Mouse (Mus musculus): ENCODE data around the gene Szrd1. TPM values are rescaled to one million over a fixed set of nuclear protein-coding genes. Genes with fewer than 3 reads are reported as not detected.

The Szrd1 gene
- polyA plus RNA-seq, 1 experiment from 2014 or later: 24.9 TPM

DNA sequence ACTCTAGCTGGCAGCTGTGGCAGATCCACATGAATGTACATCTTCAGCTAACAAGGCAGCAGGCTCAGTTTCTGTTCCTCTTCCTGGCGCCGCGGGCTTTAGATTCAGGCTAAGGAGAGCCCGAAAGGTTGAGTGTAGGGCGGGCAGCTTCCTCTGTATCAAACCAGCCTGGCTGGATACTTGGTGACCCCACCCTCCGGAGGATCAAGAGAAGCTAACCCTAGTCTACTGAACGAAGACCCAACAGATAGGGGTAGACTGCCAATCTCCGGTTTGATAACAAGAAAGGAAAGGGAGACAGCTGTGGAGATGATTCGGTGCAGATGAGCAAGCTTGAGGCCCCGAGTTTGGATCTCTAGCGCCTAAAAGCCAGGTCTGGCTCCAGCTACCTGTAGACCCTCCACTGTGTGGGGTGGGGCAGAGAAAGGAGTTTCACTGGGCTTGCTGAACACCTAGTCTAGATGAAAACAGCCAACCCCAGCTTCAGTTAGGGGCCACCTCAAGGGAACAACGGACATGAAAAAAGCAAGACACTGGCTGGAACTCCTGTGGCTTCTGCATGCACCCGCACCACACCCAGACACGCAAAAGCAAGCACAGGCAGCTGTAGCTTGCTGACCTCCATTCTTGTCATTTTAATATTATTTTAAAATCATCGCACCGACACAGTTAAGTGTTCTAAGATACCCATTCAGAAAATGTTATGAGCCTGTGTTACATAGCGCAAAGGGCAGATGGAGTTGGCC, 62.6 kb downstream of the Szrd1 start:
- H3K36me3 ChIP-seq: peaks cover 19% of the 10 kb centered on the region
- H3K4me3 ChIP-seq: peak overlapping the region; percentile 84
- no peaks in the 10 kb centered on the region for H3K27me3 ChIP-seq
- 83% methylated on average over 17 of the region's 17 CpGs for WGBS
- peak overlapping the region; percentile 83 for H3K4me2 ChIP-seq
- H3K9me3 ChIP-seq: no peaks in the 10 kb centered on the region
- peaks cover 22% of the 10 kb centered on the region for H3K4me1 ChIP-seq (replicated peaks)
- H3K27ac ChIP-seq (replicated peaks): no peak overlapping the region
- no peak for ATAC-seq (ENCODE audit: low FRiP score, low read depth)
- H3K9ac ChIP-seq: peak overlapping the region; percentile 94

GRCm38 (mm10) chr4:141074109-141074508, 65.5 kb downstream of the Szrd1 start:
- no peak for ATAC-seq (ENCODE audit: low FRiP score, low read depth)
- 94% methylated on average over 4 of the region's 4 CpGs for WGBS
- no peaks in the 10 kb centered on the region for H3K27me3 ChIP-seq
- H3K4me2 ChIP-seq: no peak overlapping the region
- no peak overlapping the region for H3K9ac ChIP-seq
- peaks cover 22% of the 10 kb centered on the region for H3K4me1 ChIP-seq (replicated peaks)
- no peaks in the 10 kb centered on the region for H3K9me3 ChIP-seq
- H3K27ac ChIP-seq (replicated peaks): no peak overlapping the region
- H3K36me3 ChIP-seq: peaks cover 39% of the 10 kb centered on the region
- H3K4me3 ChIP-seq: no peak overlapping the region

DNA sequence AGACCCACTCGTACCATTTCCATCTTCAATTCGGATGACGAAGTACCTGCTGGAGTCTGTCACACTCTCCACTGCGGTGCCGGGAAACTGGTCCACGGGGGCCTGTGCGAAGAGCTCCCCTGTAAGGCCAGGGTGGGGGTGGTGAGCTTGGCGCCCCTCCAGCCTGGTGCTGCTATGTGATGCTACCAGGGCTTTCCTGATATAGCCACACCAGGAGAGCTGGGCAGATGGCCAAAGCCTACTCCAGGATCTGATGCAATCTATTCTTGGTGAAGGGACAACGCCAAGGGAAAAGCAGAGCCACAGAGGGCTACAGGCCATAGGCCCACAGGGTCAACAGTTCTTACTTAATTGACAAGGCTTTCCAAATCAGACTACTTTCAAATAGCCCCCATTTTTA, 65.9 kb downstream of the Szrd1 start:
- H3K9ac ChIP-seq: no peak overlapping the region
- no peak overlapping the region for H3K27ac ChIP-seq (replicated peaks)
- no peaks in the 10 kb centered on the region for H3K9me3 ChIP-seq
- H3K27me3 ChIP-seq: no peaks in the 10 kb centered on the region
- H3K36me3 ChIP-seq: peaks cover 43% of the 10 kb centered on the region
- no peak overlapping the region for H3K4me3 ChIP-seq
- no peak for ATAC-seq (ENCODE audit: low FRiP score, low read depth)
- H3K4me1 ChIP-seq (replicated peaks): peaks cover 22% of the 10 kb centered on the region
- no peak overlapping the region for H3K4me2 ChIP-seq
- WGBS: 79% methylated on average over 9 of the region's 9 CpGs

DNA sequence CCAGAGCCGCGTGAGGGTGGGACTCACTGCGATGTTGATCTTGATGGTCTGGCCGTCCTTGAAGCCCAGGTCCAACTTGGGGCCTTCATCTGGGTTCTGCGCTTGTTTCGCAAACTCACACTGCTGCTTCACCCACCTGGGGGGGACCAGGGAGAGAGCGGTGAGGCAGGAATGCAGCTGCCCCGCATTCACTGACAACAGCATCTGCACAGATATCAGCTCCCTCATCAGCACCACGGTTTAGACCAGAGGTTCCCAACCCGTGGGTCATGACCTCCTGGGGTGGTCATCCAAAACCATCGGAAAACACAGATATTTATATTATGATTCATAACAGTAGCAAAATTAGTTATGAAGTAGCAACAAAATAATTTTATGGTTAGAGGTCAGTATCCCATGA, 67.1 kb downstream of the Szrd1 start:
- Histone ChIP-seq H3K36me3 (peaks cover 50% of the 10 kb centered on the region), H3K4me2 (no peak overlapping the region), H3K9me3 (no peaks in the 10 kb centered on the region), H3K4me3 (no peak overlapping the region), H3K27me3 (no peaks in the 10 kb centered on the region), H3K9ac (no peak overlapping the region), H3K4me1 (replicated peaks) (peaks cover 22% of the 10 kb centered on the region), H3K27ac (replicated peaks) (no peak overlapping the region)
- no peak for ATAC-seq (ENCODE audit: low FRiP score, low read depth)
- WGBS: 93% methylated on average over 11 of the region's 11 CpGs

DNA sequence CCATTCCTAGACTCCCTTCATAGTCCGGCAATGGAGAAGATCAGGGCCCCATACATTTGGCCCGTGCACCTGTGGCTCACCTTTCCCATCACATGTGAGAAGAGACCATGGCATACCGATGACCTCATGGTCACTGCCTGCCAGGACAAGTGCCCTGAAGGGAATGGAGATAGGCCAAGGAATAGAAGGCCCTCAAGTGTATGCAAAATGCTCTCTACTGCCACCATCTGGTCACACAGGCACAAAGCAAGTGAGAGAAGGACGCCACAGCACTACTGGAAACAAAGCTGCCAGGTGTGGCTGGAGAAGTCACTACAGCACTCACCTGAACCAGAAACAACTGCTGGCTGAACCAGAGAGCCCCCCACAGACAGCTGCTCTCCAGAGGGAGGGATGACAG, 69.8 kb downstream of the Szrd1 start:
- 56% methylated on average over 4 of the region's 4 CpGs for WGBS
- H3K27ac ChIP-seq (replicated peaks): no peak overlapping the region
- peaks cover 67% of the 10 kb centered on the region for H3K36me3 ChIP-seq
- ATAC-seq (ENCODE audit: low FRiP score, low read depth): no peak
- no peak overlapping the region for H3K9ac ChIP-seq
- H3K27me3 ChIP-seq: no peaks in the 10 kb centered on the region
- H3K4me1 ChIP-seq (replicated peaks): peaks cover 22% of the 10 kb centered on the region
- no peak overlapping the region for H3K4me2 ChIP-seq
- H3K9me3 ChIP-seq: no peaks in the 10 kb centered on the region
- H3K4me3 ChIP-seq: no peak overlapping the region

GRCm38 (mm10) chr4:141068655-141069054, 70.9 kb downstream of the Szrd1 start:
- no peak overlapping the region for H3K4me2 ChIP-seq
- H3K4me1 ChIP-seq (replicated peaks): peaks cover 16% of the 10 kb centered on the region
- no peaks in the 10 kb centered on the region for H3K27me3 ChIP-seq
- no peak for ATAC-seq (ENCODE audit: low FRiP score, low read depth)
- 94% methylated on average over 8 of the region's 8 CpGs for WGBS
- H3K9ac ChIP-seq: no peak overlapping the region
- peaks cover 63% of the 10 kb centered on the region for H3K36me3 ChIP-seq
- H3K27ac ChIP-seq (replicated peaks): no peak overlapping the region
- H3K4me3 ChIP-seq: no peak overlapping the region
- no peaks in the 10 kb centered on the region for H3K9me3 ChIP-seq

GRCm38 (mm10) chr4:141067516-141068046, 72.0 kb downstream of the Szrd1 start:
- H3K4me1 ChIP-seq (replicated peaks): peaks cover 16% of the 10 kb centered on the region
- 81% methylated on average over 9 of the region's 9 CpGs for WGBS
- H3K36me3 ChIP-seq: peaks cover 53% of the 10 kb centered on the region
- H3K27ac ChIP-seq (replicated peaks): peak overlapping the region; percentile 49; the same call in 1 of the 2 replicates
- no peak overlapping the region for H3K9ac ChIP-seq
- ATAC-seq (ENCODE audit: low FRiP score, low read depth): no peak
- H3K9me3 ChIP-seq: no peaks in the 10 kb centered on the region
- no peaks in the 10 kb centered on the region for H3K27me3 ChIP-seq
- no peak overlapping the region for H3K4me2 ChIP-seq
- H3K4me3 ChIP-seq: no peak overlapping the region

DNA sequence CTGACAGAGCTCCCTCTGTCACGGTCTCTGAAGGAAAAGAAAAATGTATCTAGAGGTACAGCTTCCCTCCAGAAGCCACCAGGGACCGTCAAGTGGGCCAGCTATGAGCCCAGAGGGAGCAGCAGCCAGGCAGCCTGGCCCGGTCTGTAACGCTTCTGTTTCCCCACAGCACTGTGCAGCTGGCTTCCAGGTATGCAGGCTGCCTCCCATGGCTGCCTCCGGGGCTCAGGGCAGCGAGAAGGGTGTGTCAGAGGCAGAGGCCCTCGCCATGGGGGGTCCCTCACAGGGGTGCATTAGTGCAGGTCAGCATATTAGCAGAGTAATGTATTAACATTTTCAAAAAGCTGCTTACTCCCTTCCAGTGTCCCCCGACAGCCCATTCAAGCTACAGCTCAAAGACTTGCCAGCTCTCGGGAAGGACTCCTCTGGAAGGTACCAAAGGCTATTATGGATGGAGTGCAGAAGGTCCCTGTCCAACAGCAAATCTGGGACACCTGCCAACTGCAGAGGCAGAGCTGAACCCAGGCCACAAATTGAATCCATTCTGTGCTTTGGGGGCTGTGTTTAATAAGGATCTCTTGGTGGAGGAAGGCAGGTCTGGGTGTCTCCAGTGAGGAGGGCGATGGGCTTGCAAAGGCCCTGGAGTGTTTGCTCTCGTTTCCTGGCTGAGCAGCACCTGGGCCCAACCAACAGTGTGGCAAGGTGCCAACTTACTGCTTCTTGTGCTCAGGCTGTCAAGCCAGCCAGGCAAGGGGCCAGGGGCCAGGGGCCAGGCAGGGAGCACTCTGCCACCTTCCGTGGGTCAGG, 72.7 kb downstream of the Szrd1 start:
- H3K9ac ChIP-seq: no peak overlapping the region
- no peak for ATAC-seq (ENCODE audit: low FRiP score, low read depth)
- no peaks in the 10 kb centered on the region for H3K27me3 ChIP-seq

GRCm38 (mm10) chr4:141065123-141065522, 74.5 kb downstream of the Szrd1 start:
- WGBS: 3% methylated on average over 8 of the region's 8 CpGs
- no peak for ATAC-seq (ENCODE audit: low FRiP score, low read depth)
- peaks cover 22% of the 10 kb centered on the region for H3K4me1 ChIP-seq (replicated peaks)
- no peaks in the 10 kb centered on the region for H3K27me3 ChIP-seq
- H3K9ac ChIP-seq: no peak overlapping the region
- H3K4me3 ChIP-seq: no peak overlapping the region
- H3K9me3 ChIP-seq: no peaks in the 10 kb centered on the region
- 0 out of 2 replicates have a peak overlapping the region, but pooled peaks have one; percentile 10 for H3K27ac ChIP-seq (replicated peaks)
- H3K4me2 ChIP-seq: no peak overlapping the region
- peaks cover 36% of the 10 kb centered on the region for H3K36me3 ChIP-seq

More for the DNA sequence above, 72.7 kb downstream of the Szrd1 start:
- Histone ChIP-seq H3K4me3 (no peak overlapping the region), H3K27ac (replicated peaks) (peak overlapping the region; percentile 49), H3K36me3 (peaks cover 47% of the 10 kb centered on the region), H3K4me1 (replicated peaks) (peaks cover 16% of the 10 kb centered on the region), H3K4me2 (no peak overlapping the region), H3K9me3 (no peaks in the 10 kb centered on the region)
- 65% methylated on average over 12 of the region's 12 CpGs for WGBS

- Histone ChIP-seq H3K4me2 (no peak overlapping the region), H3K9me3 (no peaks in the 10 kb centered on the region), H3K9ac (no peak overlapping the region), H3K4me3 (no peak overlapping the region), H3K27ac (replicated peaks) (no peak overlapping the region), H3K4me1 (replicated peaks) (peaks cover 31% of the 10 kb centered on the region), H3K36me3 (peaks cover 29% of the 10 kb centered on the region), H3K27me3 (no peaks in the 10 kb centered on the region)
- ATAC-seq (ENCODE audit: low FRiP score, low read depth): no peak
- WGBS: 84% methylated on average over 4 of the region's 4 CpGs
These were observed 75.4 kb downstream of the Szrd1 start for GRCm38 (mm10) chr4:141064104-141064659.

All from hindbrain, embryonic 15.5 days (tissue).